Mouse (Mus musculus) lung, embryonic 15.5 days (tissue): ENCODE results near the gene Theg. TPM values are rescaled to one million over a fixed set of nuclear protein-coding genes. Genes with fewer than 3 reads are reported as not detected.

ENCODE experiments used
- ATAC-seq: fragments of 200-750 bp; cut with Nextera tagmentation; 2 replicates; pipeline ENCODE4 v1.8.0; 2017; ENCODE audit warnings: moderate number of reproducible peaks, borderline replicate concordance; ENCODE audit not compliant: low FRiP score, low TSS enrichment; ENCODE audit errors: extremely low read depth
- H3K27ac ChIP-seq: fragments of 300-500 bp; sonication (generic); 2 replicates; pipeline ENCODE4 v1.5.1; 2015; ENCODE audit warnings: moderate library complexity, mild to moderate bottlenecking, inconsistent platforms
- H3K27me3 ChIP-seq: fragments of 300-500 bp; sonication (generic); 2 replicates; pipeline ENCODE4 v1.6.1; 2015; ENCODE audit warnings: inconsistent platforms
- H3K36me3 ChIP-seq: fragments of 300-500 bp; sonication (generic); 2 replicates; pipeline ENCODE4 v1.6.1; 2015; ENCODE audit warnings: inconsistent platforms
- H3K4me1 ChIP-seq: fragments of 300-500 bp; sonication (generic); 2 replicates; pipeline ENCODE4 v1.6.1; 2015; ENCODE audit warnings: inconsistent platforms
- H3K4me2 ChIP-seq: fragments of 300-500 bp; sonication (generic); 2 replicates; pipeline ENCODE4 v1.6.1; 2015; ENCODE audit warnings: inconsistent platforms, mild to moderate bottlenecking, moderate library complexity
- H3K4me3 ChIP-seq: fragments of 300-500 bp; sonication (generic); 2 replicates; pipeline ENCODE4 v1.5.1; 2015; ENCODE audit warnings: mild to moderate bottlenecking, inconsistent platforms
- H3K9ac ChIP-seq: fragments of 300-500 bp; sonication (generic); 2 replicates; pipeline ENCODE4 v1.6.1; 2015; ENCODE audit warnings: inconsistent platforms
- H3K9me3 ChIP-seq: fragments of 300-500 bp; sonication (generic); 2 replicates; pipeline ENCODE4 v1.6.1; 2016; ENCODE audit warnings: inconsistent platforms
- WGBS: fragments of 180-500 bp; shearing (Covaris S2); methylation state at CpG from one replicate; pipeline ENCODE4 v1.1.7; 2015; 5-methylcytosine and 5-hydroxymethylcytosine counted together
- polyA plus RNA-seq: library from polyadenylated mRNA; unstranded; fragments of >200 nt; fragmentation: Nextera tagmentation; extraction: Ambion mirVana; gene quantifications from 2 replicates; pipeline ENCODE4 v1.2.1, GENCODE M21; 2015

Gene Theg
- polyA plus RNA-seq, 1 experiment from 2014 or later, result not detected

- no peak overlapping the region for H3K27ac ChIP-seq
- 61% methylated on average over 6 of the region's 6 CpGs for WGBS
- no peaks in the 10 kb centered on the region for H3K36me3 ChIP-seq
These were observed 11.4 kb downstream of the Theg start for GRCm38 (mm10) chr10:79575754-79576153.

DNA sequence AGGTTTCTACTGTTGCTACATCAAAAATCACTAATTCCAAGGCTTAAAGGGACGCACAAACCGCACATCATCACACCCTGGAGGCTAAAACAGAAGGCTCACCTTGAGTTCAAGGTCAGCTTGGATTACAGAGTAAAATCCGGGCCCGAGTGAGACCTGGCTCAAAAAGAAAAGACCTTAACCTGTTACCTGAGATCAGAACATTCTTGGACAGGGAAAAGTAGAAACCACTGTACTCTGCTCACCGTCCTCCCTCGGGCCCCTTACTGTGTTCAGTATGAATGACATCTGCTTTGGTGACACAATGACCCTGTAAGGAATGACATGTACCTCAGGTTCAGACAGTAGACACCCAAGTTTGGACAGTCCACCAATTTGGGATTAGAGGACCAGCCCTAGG, 12.3 kb downstream of the Theg start:
- Histone ChIP-seq H3K4me2 (no peak overlapping the region), H3K9me3 (no peaks in the 10 kb centered on the region), H3K27ac (no peak overlapping the region), H3K4me1 (no peaks in the 10 kb centered on the region), H3K9ac (no peak overlapping the region), H3K4me3 (no peak overlapping the region), H3K27me3 (no peaks in the 10 kb centered on the region; the same call in 1 of the 2 replicates), H3K36me3 (no peaks in the 10 kb centered on the region)
- no peak for ATAC-seq
- 84% methylated on average over 6 of the region's 6 CpGs for WGBS

More at GRCm38 (mm10) chr10:79575754-79576153, 11.4 kb downstream of the Theg start:
- H3K27me3 ChIP-seq, result no peaks in the 10 kb centered on the region; the same call in 1 of the 2 replicates
- H3K4me1 ChIP-seq, result no peaks in the 10 kb centered on the region
- no peak for ATAC-seq
- no peaks in the 10 kb centered on the region for H3K9me3 ChIP-seq
- H3K9ac ChIP-seq, result no peak overlapping the region
- H3K4me3 ChIP-seq, result no peak overlapping the region
- H3K4me2 ChIP-seq, result no peak overlapping the region

GRCm38 (mm10) chr10:79574350-79574749, 12.8 kb downstream of the Theg start:
- no peak overlapping the region for H3K4me2 ChIP-seq
- no peaks in the 10 kb centered on the region for H3K36me3 ChIP-seq
- 74% methylated on average over 8 of the region's 8 CpGs for WGBS
- H3K27ac ChIP-seq, result no peak overlapping the region
- no peak overlapping the region for H3K4me3 ChIP-seq
- no peaks in the 10 kb centered on the region for H3K4me1 ChIP-seq
- H3K27me3 ChIP-seq, result no peaks in the 10 kb centered on the region; the same call in 1 of the 2 replicates
- H3K9ac ChIP-seq, result no peak overlapping the region
- H3K9me3 ChIP-seq, result no peaks in the 10 kb centered on the region
- no peak for ATAC-seq

GRCm38 (mm10) chr10:79573611-79574010, 13.5 kb downstream of the Theg start:
- no peak overlapping the region for H3K4me2 ChIP-seq
- H3K36me3 ChIP-seq, result no peaks in the 10 kb centered on the region
- H3K4me3 ChIP-seq, result no peak overlapping the region
- H3K27me3 ChIP-seq, result no peaks in the 10 kb centered on the region
- H3K4me1 ChIP-seq, result no peaks in the 10 kb centered on the region
- no peak overlapping the region for H3K9ac ChIP-seq
- no peak for ATAC-seq
- H3K9me3 ChIP-seq, result no peaks in the 10 kb centered on the region
- H3K27ac ChIP-seq, result no peak overlapping the region
- 82% methylated on average over 6 of the region's 6 CpGs for WGBS

DNA sequence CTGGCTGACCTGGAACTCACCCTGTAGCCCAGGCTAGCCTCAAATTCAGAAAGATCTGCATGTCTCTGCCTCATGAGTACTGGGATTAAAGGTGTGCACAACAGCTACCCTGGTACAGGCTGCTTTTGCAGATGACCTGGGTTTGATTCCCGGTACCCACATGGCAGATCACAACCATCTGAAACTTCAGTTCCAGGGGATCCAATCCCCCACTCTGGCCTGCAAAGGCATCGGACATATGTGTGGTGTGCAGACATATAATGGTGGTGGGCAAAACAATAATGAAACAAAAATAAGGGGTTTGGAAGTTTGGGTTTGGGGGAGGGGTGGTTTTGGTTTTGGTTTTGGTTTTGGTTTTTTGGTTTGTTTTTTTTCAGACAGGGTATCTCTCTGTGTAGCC, 15.8 kb downstream of the Theg start:
- Histone ChIP-seq H3K27ac (no peak overlapping the region), H3K36me3 (no peaks in the 10 kb centered on the region), H3K9me3 (no peaks in the 10 kb centered on the region), H3K4me3 (no peak overlapping the region), H3K27me3 (no peaks in the 10 kb centered on the region), H3K4me2 (no peak overlapping the region), H3K4me1 (no peaks in the 10 kb centered on the region), H3K9ac (no peak overlapping the region)
- ATAC-seq, result no peak
- 88% methylated on average over 2 of the region's 2 CpGs for WGBS

DNA sequence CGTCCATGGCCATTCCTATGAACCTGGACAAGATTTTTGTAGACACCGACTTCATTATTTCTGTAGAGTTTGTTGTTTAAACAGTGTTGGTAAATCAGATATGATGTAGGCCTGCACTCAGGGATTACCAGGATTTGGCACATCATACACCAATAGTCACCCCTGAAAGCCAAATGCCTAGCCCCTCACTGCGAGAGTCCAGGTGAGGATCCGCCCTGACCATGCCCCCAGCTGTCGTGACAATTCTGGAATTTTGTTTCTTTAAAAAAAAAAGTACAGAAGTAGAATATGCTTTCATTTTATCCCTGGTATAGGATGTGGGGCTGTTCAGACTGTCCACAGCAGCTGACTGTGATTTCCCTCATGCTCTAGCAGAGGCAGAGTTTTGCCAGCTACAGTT, 17.2 kb downstream of the Theg start:
- H3K9me3 ChIP-seq, result no peaks in the 10 kb centered on the region
- 79% methylated on average over 5 of the region's 5 CpGs for WGBS
- H3K4me2 ChIP-seq, result no peak overlapping the region
- no peak for ATAC-seq
- no peak overlapping the region for H3K9ac ChIP-seq
- no peaks in the 10 kb centered on the region for H3K36me3 ChIP-seq
- H3K4me1 ChIP-seq, result no peaks in the 10 kb centered on the region
- H3K4me3 ChIP-seq, result no peak overlapping the region
- H3K27me3 ChIP-seq, result no peaks in the 10 kb centered on the region
- no peak overlapping the region for H3K27ac ChIP-seq

GRCm38 (mm10) chr10:79559716-79560115, 27.4 kb downstream of the Theg start:
- ATAC-seq, result no peak

DNA sequence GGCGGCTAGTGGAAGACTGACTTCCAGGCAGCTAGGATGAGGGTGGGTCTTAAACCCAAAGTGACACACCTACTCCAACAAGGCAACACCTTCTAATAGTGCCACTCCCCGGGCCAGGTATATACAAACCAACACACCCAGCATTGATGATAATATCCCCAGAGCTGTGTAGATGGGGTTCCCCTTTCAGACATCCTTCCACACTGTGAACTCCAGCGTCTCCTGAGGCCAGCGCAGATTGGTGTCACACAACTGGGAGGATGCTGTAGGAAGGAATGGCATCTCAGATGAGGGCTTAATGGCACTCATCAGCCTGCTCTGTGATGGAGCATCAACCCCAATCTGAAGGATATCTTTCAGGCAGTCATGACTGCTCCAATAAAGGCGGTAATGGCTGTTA, 29.6 kb downstream of the Theg start:
- H3K4me2 ChIP-seq, result no peak overlapping the region
- peaks cover 22% of the 10 kb centered on the region for H3K4me1 ChIP-seq
- no peak overlapping the region for H3K9ac ChIP-seq
- no peaks in the 10 kb centered on the region for H3K36me3 ChIP-seq
- no peaks in the 10 kb centered on the region for H3K27me3 ChIP-seq
- 95% methylated on average over 5 of the region's 5 CpGs for WGBS
- no peak for ATAC-seq
- H3K9me3 ChIP-seq, result no peaks in the 10 kb centered on the region
- H3K27ac ChIP-seq, result no peak overlapping the region
- no peak overlapping the region for H3K4me3 ChIP-seq

More at GRCm38 (mm10) chr10:79559716-79560115, 27.4 kb downstream of the Theg start:
- WGBS, result 79% methylated on average over 2 of the region's 2 CpGs
- H3K9me3 ChIP-seq, result no peaks in the 10 kb centered on the region
- H3K27ac ChIP-seq, result no peak overlapping the region
- H3K4me3 ChIP-seq, result no peak overlapping the region
- no peaks in the 10 kb centered on the region for H3K27me3 ChIP-seq
- H3K9ac ChIP-seq, result no peak overlapping the region
- no peaks in the 10 kb centered on the region for H3K36me3 ChIP-seq
- H3K4me2 ChIP-seq, result no peak overlapping the region
- peaks cover 5% of the 10 kb centered on the region; the same call in 1 of the 2 replicates for H3K4me1 ChIP-seq

GRCm38 (mm10) chr10:79556951-79557350, 30.2 kb downstream of the Theg start:
- H3K36me3 ChIP-seq, result no peaks in the 10 kb centered on the region
- no peak overlapping the region for H3K4me3 ChIP-seq
- no peak overlapping the region for H3K9ac ChIP-seq
- WGBS, result 82% methylated on average over 5 of the region's 5 CpGs
- no peaks in the 10 kb centered on the region for H3K27me3 ChIP-seq
- H3K4me1 ChIP-seq, result peaks cover 26% of the 10 kb centered on the region
- H3K4me2 ChIP-seq, result no peak overlapping the region
- H3K9me3 ChIP-seq, result no peaks in the 10 kb centered on the region
- ATAC-seq, result no peak
- H3K27ac ChIP-seq, result no peak overlapping the region

DNA sequence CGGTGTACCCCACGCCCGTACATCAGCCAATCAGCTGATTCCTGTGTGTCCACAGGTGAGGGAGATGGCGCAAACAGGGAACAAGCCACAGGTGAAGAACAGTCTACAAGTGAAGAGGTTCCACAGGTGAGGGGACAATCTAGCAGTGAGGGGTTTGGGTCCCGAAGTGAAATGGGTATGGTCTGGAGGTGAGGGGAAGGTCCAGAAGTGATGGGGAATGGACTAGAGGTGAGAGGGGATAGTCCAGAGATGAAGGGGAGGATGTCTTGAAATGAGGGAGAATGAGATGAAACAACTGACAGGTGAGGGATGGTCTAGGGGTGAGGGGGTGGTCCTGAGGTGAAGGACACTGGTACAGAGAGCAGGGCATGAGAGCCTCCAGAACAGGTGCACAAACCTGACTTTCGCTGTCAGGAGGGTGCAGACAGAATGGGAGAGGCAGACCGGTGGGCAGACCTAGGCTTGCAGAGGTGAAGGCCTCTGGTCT, 31.9 kb downstream of the Theg start:
- 0 out of 2 replicates have a peak, but pooled peaks have one; percentile 28 for ATAC-seq
- peak overlapping the region; percentile 97 for H3K9ac ChIP-seq
- H3K4me2 ChIP-seq, result peak overlapping the region; percentile 91
- H3K9me3 ChIP-seq, result no peaks in the 10 kb centered on the region
- no peaks in the 10 kb centered on the region for H3K27me3 ChIP-seq
- peaks cover 3% of the 10 kb centered on the region; the same call in 1 of the 2 replicates for H3K36me3 ChIP-seq
- 22% methylated on average over 7 of the region's 7 CpGs for WGBS
- H3K4me3 ChIP-seq, result peak overlapping the region; percentile 98
- H3K27ac ChIP-seq, result 0 out of 2 replicates have a peak overlapping the region, but pooled peaks have one; percentile 39
- H3K4me1 ChIP-seq, result peaks cover 26% of the 10 kb centered on the region

DNA sequence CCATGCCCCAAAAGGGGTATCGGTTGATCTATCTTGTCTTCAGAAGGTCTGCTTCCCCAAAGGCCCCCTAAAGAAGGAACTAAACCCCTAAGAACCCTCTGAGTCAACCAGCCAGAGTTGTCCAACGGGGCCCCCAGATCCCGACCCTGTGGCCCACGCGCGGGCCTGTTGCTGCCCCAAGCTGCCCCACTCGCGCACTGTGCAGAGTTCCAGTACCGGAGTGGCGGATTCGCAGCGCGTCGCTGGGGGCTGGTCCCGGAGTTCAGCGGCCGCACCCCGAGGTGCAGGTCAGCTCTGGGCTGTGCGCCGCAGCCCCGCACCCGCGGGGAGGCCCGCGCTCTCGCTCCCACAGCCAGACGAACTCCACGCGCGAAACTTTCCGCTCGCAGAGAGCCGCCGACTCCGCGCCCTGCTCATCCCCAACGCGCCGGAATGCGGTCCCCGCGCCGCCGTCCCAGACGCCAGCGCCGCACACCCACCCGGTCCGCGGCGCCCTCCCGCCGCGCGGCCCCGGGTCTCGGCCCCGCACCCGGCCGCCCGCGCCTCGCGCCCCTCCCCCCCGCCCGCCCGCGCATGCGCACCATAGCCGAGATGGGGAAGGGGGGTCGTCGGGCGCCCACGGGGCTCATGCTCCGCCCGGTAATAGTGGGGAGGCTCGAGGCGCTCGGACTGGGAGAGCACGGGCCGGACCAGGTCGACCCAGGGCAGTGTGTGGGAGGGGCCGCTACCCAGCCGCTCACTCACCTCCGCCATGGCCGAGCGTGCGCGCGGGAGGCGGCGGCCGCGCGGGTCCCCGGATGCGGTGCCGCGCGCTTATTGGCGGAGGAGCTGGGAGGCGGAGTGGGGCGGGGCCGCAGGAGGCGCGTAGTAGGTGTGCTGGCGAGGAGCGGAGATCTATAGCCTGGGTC, 32.5 kb downstream of the Theg start, which contains the start of gene Mier2:
Gene Mier2, minus strand, starts transcription at position 870 of the 908 bp plus-strand sequence.
- 0 out of 2 replicates have a peak within 1 kb of the TSS, but pooled peaks have one; percentile 39 for H3K27ac ChIP-seq
- under 1% methylated on average over 91 of the region's 108 CpGs for WGBS
- peak; percentile 86 for ATAC-seq

DNA sequence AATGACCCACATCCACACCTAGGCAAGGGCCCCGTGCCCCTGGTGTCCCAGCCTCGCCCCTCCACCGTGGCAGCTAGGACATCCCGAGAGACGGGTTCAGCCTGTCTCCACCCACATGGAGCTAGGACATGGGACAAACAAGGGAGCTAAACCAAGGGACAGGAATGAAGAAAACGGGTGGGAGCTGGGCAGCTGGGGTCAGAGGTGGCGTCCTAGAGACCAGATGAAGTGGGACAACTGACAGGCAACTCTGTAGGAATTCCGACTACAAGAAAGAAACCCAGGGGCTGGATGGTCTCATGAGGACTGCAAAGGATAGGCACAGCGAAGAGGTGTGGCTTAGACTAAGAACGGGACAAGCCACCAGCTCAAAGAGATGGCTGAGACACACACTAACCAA, 33.4 kb downstream of the Theg start:
- H3K9ac ChIP-seq, result peak overlapping the region; percentile 97

More for the DNA sequence above, 32.5 kb downstream of the Theg start, which contains the start of gene Mier2:
- Histone ChIP-seq H3K27me3 (no peaks in the 10 kb centered on the region), H3K4me1 (peaks cover 26% of the 10 kb centered on the region), H3K36me3 (peaks cover 10% of the 10 kb centered on the region; the same call in 1 of the 2 replicates), H3K9ac (peak within 1 kb of the TSS; percentile 97), H3K4me3 (peak within 1 kb of the TSS; percentile 98), H3K4me2 (peak within 1 kb of the TSS; percentile 91), H3K9me3 (no peaks in the 10 kb centered on the region)

More for the DNA sequence above, 33.4 kb downstream of the Theg start:
- Histone ChIP-seq H3K4me2 (peak overlapping the region; percentile 91), H3K9me3 (no peaks in the 10 kb centered on the region), H3K27ac (no peak overlapping the region), H3K36me3 (peaks cover 19% of the 10 kb centered on the region), H3K27me3 (no peaks in the 10 kb centered on the region), H3K4me1 (peaks cover 26% of the 10 kb centered on the region), H3K4me3 (peak overlapping the region; percentile 98)
- WGBS, result 19% methylated on average over 10 of the region's 10 CpGs
- ATAC-seq, result no peak
